Mouse (Mus musculus): ENCODE measurements at regions not wholly inside any gene's neighbourhood (a gene's known extent, or its start where the extent isn't known, plus 50 kb on each side); places are given as distances from the start of the nearest gene placed in this dataset.

GRCm38 (mm10) chr9:61802694-61803093, 111.6 kb downstream of the Rplp1 start:
- CTCF ChIA-PET: interaction anchor here (0.9 to 1.1 kb wide), 2 partner anchors 27 to 61 kb away, joined by 3 to 4 read pairs; no protein-coding TSS in a partner anchor
- peaks cover 4% of the 10 kb centered on the region for H3K27me3 ChIP-seq
- TF ChIP-seq CTCF (IDR thresholded peaks at IDR 0.05): no peak

DNA sequence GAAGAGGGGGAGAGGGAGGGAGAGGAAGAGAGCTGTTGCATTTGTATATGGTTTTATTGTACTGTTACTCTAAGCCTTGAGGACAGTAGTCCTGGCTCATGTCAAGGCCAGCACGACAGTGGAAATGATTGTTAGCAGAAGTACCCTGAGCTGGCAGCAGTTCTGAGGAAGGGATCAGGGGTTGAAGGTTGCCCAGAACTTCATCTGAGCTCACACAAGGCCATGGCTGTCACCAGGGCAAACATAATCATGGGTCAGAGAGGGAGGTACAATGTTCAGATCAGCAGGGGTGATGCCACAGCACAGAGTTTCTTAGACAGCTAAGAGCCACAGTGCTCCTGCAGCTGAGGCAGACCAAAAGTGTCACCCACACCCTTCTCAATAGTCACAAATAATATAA, 114.8 kb downstream of the Rplp1 start:
- no peak for DNase-seq (ENCODE audit: low read depth, low spot score)
- peaks cover 4% of the 10 kb centered on the region for H3K27me3 ChIP-seq
- ATAC-seq: no peak
- POLR2A ChIA-PET: no interaction called here
- CTCF ChIA-PET: no interaction called here
- no peak for TF ChIP-seq CTCF (IDR thresholded peaks at IDR 0.05)
- in situ Hi-C loops (cut with MboI; ENCODE audit: low pct_unique_long_range_greater_than_20kb): no loop called here

More at GRCm38 (mm10) chr9:61802694-61803093, 111.6 kb downstream of the Rplp1 start:
- POLR2A ChIA-PET: interaction anchor here (0.7 kb wide), 2 partner anchors 73 to 250 kb away, joined by 3 read pairs; no protein-coding TSS in a partner anchor
- no peak for DNase-seq (ENCODE audit: low read depth, low spot score)
- in situ Hi-C loops (cut with MboI; ENCODE audit: low pct_unique_long_range_greater_than_20kb): no loop called here
- no peak for ATAC-seq

GRCm38 (mm10) chr9:61795910-61796309, 118.4 kb downstream of the Rplp1 start:
- no peak for ATAC-seq
- ChIA-PET CTCF (interaction anchor here (0.6 kb wide), 1 partner anchor 12 kb away, joined by 3 read pairs; no protein-coding TSS in a partner anchor), POLR2A (no interaction called here)
- DNase-seq (ENCODE audit: low read depth, low spot score): no peak
- H3K27me3 ChIP-seq: no peaks in the 10 kb centered on the region
- in situ Hi-C loops (cut with MboI; ENCODE audit: low pct_unique_long_range_greater_than_20kb): no loop called here
- TF ChIP-seq CTCF (IDR thresholded peaks at IDR 0.05): no peak

GRCm38 (mm10) chr9:61791435-61792064, 122.8 kb downstream of the Rplp1 start:
- DNase-seq (ENCODE audit: low read depth, low spot score): no peak
- H3K27me3 ChIP-seq: peaks cover 4% of the 10 kb centered on the region
- in situ Hi-C loops (cut with MboI; ENCODE audit: low pct_unique_long_range_greater_than_20kb): no loop called here
- no peak for ATAC-seq
- CTCF ChIA-PET: no interaction called here
- no peak for TF ChIP-seq CTCF (IDR thresholded peaks at IDR 0.05)
- POLR2A ChIA-PET: no interaction called here

DNA sequence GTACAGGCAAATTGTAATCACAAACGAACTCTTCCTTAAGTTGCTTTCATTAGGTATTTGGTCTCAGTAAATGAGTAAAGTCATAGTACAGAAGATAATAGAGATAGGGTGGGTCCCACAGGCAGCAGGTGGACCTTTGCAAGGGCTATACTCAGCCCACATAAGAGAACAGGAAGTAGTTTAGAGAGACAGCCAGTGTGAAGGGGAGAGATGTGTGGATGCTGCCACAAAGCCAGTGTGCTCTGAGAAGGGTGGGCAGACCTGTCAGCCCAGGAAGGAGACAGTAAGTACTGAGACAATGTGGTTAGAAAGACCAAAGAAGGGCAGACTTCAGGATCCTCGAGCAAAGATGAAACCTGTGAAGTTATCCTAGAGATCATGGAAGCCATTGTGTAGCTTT, 123.5 kb downstream of the Rplp1 start:
- DNase-seq (ENCODE audit: low read depth, low spot score) (no peak), ATAC-seq (no peak)
- in situ Hi-C loops (cut with MboI; ENCODE audit: low pct_unique_long_range_greater_than_20kb): no loop called here
- ChIA-PET CTCF (no interaction called here), POLR2A (no interaction called here)
- TF ChIP-seq CTCF (IDR thresholded peaks at IDR 0.05): no peak
- H3K27me3 ChIP-seq: peaks cover 8% of the 10 kb centered on the region

GRCm38 (mm10) chr9:61789066-61789897, 125.1 kb downstream of the Rplp1 start:
- CTCF ChIA-PET: no interaction called here
- DNase-seq (ENCODE audit: low read depth, low spot score) (no peak), ATAC-seq (no peak)
- POLR2A ChIA-PET: no interaction called here
- in situ Hi-C loops (cut with MboI; ENCODE audit: low pct_unique_long_range_greater_than_20kb): no loop called here
- TF ChIP-seq CTCF (IDR thresholded peaks at IDR 0.05): no peak
- H3K27me3 ChIP-seq: peaks cover 18% of the 10 kb centered on the region

DNA sequence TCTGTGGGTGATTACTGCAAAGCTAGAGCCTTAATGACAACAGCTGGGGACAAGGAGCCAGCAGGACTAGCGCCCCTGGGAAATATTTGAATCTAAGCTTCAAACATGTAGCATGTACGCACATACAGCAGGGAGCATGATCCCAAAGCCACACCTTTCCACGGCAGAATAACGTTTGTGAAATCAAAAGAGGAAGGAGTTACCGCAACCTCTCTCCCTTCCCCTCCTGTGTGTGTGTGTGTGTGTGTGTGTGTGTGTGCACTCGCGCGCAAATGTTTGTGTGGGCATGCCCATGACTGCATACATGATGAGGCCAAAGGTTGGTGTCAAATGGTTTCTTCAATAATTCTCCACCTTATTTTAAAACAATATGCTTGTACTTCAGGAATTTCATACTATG, 132.9 kb downstream of the Rplp1 start:
- TF ChIP-seq CTCF (IDR thresholded peaks at IDR 0.05): no peak
- DNase-seq (ENCODE audit: low read depth, low spot score) (no peak), ATAC-seq (no peak)
- in situ Hi-C loops (cut with MboI; ENCODE audit: low pct_unique_long_range_greater_than_20kb): no loop called here
- H3K27me3 ChIP-seq: peaks cover 24% of the 10 kb centered on the region
- CTCF ChIA-PET: no interaction called here
- POLR2A ChIA-PET: interaction anchor here (0.5 to 0.7 kb wide), 2 partner anchors 40 to 57 kb away, joined by 3 read pairs; no protein-coding TSS in a partner anchor

DNA sequence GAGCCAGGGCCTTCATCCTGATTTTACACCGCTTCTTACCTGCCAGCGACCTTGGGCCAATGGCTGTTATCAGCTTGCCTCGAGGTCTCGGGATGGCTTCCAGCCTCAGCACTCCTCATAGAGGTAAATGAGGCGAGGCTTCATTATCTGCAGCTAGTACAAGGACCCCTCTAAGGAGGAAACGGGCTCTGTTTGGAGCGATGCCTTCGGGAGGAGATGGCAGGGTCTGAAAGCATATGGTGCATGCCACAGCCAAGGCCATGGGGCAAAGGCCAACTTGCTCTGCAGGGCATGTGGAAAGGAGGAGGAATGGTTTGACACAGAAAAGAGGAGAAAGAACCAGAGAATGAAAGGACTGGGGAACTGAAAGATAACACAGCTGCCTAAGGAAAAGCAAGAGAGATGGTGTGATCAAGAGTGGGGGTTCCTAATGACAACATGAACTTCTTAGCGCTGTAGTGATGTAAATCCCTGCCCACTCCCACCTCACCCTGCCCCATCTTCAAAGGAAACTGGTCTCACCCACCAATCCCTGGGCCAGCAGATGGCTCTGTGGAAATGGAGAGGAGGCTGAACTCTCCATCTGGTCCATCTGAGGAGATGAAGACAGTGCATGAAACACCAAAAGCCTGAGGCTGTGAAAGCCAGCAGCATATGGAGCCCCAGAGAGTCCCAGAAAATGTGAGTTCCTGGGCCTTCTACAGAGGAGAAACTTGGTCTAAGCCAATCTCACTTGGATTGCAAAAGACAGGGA, 134.0 kb downstream of the Rplp1 start:
- CTCF ChIA-PET: no interaction called here
- DNase-seq (ENCODE audit: low read depth, low spot score) (no peak), ATAC-seq (no peak)
- POLR2A ChIA-PET: no interaction called here
- no peak for TF ChIP-seq CTCF (IDR thresholded peaks at IDR 0.05)
- H3K27me3 ChIP-seq: peaks cover 15% of the 10 kb centered on the region
- in situ Hi-C loops (cut with MboI; ENCODE audit: low pct_unique_long_range_greater_than_20kb): no loop called here

GRCm38 (mm10) chr9:61779165-61779564, 135.2 kb downstream of the Rplp1 start:
- CTCF ChIA-PET: interaction anchor here (1.0 kb wide), 1 partner anchor 71 kb away, joined by 3 read pairs; no protein-coding TSS in a partner anchor
- no peak for TF ChIP-seq CTCF (IDR thresholded peaks at IDR 0.05)
- no peak for ATAC-seq
- POLR2A ChIA-PET: no interaction called here
- no peak for DNase-seq (ENCODE audit: low read depth, low spot score)
- H3K27me3 ChIP-seq: peaks cover 11% of the 10 kb centered on the region
- in situ Hi-C loops (cut with MboI; ENCODE audit: low pct_unique_long_range_greater_than_20kb): no loop called here

- CTCF ChIA-PET: no interaction called here
- peaks cover 28% of the 10 kb centered on the region for H3K27me3 ChIP-seq
- TF ChIP-seq CTCF (IDR thresholded peaks at IDR 0.05): no peak
- ATAC-seq: no peak
- no peak for DNase-seq (ENCODE audit: low read depth, low spot score)
- in situ Hi-C loops (cut with MboI; ENCODE audit: low pct_unique_long_range_greater_than_20kb): no loop called here
- POLR2A ChIA-PET: no interaction called here
Measured at GRCm38 (mm10) chr9:61776446-61776845, 137.9 kb downstream of the Rplp1 start.
